Mouse (Mus musculus) heart, postnatal 14 days (tissue): ENCODE measurements around the gene Rpl23. TPM values are rescaled to one million over a fixed set of nuclear protein-coding genes. Genes with fewer than 3 reads are reported as not detected.
"Not testable (repeated sequence)": the region's sequence is repeated elsewhere in the genome, so short reads cannot be mapped to it uniquely, and the experiment has no call there.

Source experiments
- DNase-seq, 2 experiments: peaks; one replicate each; pipeline ENCODE4 v3.0.0; 2021 to 2022
- intact Hi-C: fragments of 180-260 bp; cut with DNase I; formaldehyde crosslinking; loops from one replicate; pipeline ENCODE4 v1.15.1; 2025
- total RNA-seq, 2 experiments: library from RNA; stranded (reverse); gene quantifications; 2 replicates each; pipeline ENCODE4 v1.2.3; 2021

Rpl23 gene
- total RNA-seq, 2 experiments from 2014 or later, result 503 to 533 TPM

DNA sequence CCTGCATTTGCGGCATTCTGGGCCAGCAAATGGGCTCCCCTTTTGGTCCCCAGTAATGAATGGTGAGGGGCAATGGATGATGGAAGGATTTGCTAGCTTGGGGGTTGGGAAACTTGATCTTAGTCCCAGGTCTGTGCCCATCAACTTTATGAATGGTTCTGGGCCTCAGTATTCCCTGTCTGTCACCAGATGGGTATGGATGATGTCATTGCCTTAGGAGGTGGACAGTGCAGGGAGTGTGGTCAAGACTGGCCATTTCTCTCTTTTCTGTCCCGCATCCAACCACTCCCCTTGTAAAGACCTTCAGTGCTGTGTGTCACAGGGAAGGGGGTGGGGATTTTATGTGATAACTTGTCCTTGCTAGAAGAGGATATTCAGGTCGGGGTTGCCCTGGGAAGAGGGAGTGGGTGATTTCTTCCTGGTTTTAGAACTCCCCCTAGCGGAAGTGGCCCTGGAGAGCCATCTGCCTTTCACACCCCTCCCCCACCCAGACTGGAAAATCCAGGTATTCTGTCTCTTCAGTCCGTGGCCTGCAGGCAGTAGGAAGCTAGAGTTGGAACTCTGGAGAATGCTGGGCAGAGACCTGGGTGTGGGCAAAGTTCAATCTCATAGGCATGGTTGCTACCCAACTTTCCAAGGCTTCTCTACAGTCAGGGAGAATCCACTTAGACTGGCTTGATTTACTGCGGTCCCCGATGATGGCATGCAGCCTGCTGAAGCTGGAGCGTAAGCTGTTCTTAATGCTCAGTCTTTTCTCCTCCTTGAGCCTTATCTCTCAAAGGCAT lies 19.4 kb upstream of the Rpl23 start:
- intact Hi-C loops, result loop anchor here (2.0 kb wide), 2 partner anchors 19 to 39 kb away; partner anchors contain the start of gene B230217C12Rik
- DNase-seq, result peak in 1 of 2 experiments; percentile 36

DNA sequence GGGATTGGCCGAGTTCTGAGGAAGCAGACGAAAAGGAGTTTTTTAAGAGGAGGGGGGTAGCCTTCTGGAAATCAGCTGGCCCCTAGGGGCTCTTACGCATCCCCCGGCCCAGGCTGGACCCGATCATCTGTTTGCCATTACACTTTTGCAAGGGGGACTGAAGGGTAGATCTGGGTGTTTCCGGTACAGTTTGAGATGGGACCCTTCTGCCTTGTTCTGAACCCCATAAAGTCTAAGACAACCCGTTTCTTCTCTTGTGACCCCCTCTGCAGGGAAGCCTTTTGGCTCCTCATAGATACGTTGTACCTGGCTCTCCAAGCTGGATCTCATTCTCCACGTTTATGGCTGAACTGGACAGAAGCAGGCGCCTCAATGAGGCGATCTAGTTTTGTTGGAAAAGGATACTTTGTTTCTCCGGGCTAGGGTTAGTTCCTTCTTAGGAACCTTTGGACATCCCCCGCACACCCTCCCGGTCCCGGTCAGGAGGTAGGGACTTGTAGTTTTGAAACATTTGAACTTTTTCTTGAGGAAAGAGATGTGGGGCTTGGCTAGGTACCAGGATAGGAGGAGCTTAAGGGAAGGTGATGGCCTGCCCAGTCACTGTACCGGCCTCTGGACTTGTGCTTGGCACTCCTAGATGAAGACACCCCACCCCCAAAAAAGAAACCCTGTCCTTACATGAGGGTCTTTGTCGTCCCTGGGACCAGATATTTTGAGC lies 18.6 kb upstream of the Rpl23 start:
- no peak for DNase-seq
- intact Hi-C loops, result loop anchor here (2.0 kb wide), 2 partner anchors 20 to 40 kb away; partner anchors contain the start of gene B230217C12Rik

DNA sequence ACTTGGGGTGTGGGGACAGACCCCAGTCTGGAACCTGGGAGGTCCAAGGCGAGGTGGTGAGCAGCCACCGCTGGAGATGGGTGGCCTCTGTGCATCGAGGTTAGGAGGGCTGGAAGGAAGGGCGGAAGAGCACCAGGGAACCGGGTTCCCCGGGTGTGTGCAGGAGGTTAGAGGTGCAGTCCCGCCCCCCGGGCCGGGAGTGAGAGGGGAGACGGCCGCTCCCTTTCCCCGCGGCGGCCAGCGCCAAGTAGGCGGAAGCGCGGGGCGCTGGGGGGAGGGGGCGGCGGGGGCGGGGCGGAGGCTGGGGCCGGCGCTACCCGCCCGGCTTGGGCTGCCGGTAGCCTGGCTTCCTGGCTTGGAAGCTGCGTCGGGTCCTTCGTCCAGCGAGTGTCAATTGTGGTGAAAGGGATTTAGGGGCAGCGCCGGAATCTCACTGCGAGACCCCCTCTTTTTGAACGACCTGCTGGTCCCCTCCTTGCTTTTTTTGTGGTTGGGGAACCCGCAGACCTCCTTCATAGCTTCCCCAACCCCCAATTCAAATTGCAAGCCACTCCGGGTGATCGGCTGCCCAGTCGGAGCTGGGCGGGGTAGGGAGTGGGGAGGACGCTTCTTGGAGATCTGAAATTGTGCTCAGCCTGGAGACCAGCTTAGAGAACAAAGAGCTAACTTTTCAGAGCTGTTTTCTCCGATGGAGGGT lies 17.9 kb upstream of the Rpl23 start:
- peak; percentile 82 to 87 for DNase-seq
- intact Hi-C loops, result loop anchor here (2.0 kb wide), 3 partner anchors 21 to 189 kb away; partner anchors contain the start of gene B230217C12Rik

- intact Hi-C loops, result loop anchor here (2.0 kb wide), 1 partner anchor 189 kb away; no protein-coding TSS in a partner anchor
- DNase-seq, result peak; percentile 89 to 90
These were observed 17.1 kb upstream of the Rpl23 start for GRCm38 (mm10) chr11:97799146-97799993.

GRCm38 (mm10) chr11:97798782-97799145 lies 16.5 kb upstream of the Rpl23 start, which contains the start of gene Lasp1:
Lasp1 (plus strand) TSS chr11:97799000.
- peak; percentile 83 to 88 for DNase-seq
- intact Hi-C loops, result loop anchor here (2.0 kb wide), 1 partner anchor 190 kb away; no protein-coding TSS in a partner anchor

DNA sequence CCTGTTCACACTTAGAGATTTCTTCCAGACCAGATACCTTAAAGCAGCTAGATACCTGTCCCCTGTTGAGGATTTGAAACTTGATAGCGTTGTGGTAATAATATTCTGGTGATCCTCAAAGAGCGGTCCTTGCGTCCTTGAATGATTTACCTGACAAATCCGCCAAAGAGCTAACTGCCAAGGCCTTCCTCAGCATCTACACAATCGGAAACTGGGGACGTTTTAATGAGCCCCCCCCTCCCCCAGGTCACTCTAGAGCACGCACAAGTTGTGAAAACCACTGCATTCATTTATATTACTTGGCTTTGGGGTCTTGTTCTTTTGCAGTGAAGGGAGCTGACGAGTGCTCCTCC lies 15.8 kb upstream of the Rpl23 start:
- intact Hi-C loops, result loop anchor here (2.0 kb wide), 1 partner anchor 191 kb away; no protein-coding TSS in a partner anchor
- no peak for DNase-seq

GRCm38 (mm10) chr11:97797369-97798082 lies 15.3 kb upstream of the Rpl23 start:
- no peak for DNase-seq

GRCm38 (mm10) chr11:97796910-97797309 lies 14.7 kb upstream of the Rpl23 start:
- peak; percentile 67 to 74 for DNase-seq
- intact Hi-C loops, result no loop called here

More at GRCm38 (mm10) chr11:97797369-97798082, 15.3 kb upstream of the Rpl23 start:
- intact Hi-C loops, result loop anchor here (2.0 kb wide), 1 partner anchor 191 kb away; no protein-coding TSS in a partner anchor

- intact Hi-C loops, result loop anchor here (1.0 kb wide), 1 partner anchor 90 kb away; no protein-coding TSS in a partner anchor
- DNase-seq, result peak in 1 of 2 experiments; percentile 70
These were observed 10.9 kb upstream of the Rpl23 start for GRCm38 (mm10) chr11:97793165-97793564.

DNA sequence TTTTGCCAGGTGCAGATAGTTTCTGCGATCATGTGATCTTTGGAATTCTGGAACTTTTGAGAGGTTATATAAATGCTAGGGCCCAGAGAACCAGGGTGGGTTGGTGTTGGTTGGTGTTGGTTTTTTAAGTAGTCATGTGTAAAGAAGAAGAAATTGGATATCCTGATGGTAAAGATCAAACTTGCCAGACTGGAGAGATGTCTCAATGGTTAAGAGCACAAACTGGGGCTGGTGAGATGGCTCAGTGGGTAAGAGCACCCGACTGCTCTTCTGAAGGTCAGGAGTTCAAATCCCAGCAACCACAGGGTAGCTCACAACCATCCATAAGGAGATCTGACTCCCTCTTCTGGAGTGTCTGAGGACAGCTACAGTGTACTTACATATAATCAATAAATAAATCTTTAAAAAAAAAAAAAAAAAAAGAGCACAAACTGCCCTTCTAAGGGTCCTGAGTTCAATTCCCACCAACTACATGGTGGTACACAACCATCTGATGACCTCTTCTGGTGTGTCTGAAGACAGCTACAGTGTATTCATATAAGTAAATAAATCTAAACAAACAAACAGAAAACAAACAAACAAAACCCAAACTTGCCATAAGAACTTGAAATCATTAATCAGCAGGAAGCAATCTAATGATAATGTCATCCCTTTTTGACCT lies 8.7 kb upstream of the Rpl23 start:
- intact Hi-C loops, DNase-seq: not testable (repeated sequence)

DNA sequence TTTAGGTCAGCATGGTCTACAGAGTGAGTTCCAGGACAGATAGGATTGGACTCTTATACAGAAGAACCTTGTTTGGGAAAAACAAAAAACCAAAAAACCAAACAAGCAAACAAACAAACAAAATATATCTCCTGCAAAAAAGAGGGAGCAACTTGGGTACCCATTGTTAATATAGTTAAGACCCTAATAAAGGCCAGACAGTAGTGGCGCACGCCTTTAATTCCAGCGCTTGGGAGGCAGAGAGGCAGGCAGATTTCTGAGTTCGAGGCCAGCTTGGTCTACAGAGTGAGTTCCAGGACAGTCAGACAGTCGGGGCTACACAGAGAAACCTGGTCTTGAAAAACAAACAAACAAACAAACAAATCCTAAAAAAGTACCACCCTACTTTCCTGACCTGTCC lies 7.5 kb upstream of the Rpl23 start:
- DNase-seq, result no peak
- intact Hi-C loops, result no loop called here

DNA sequence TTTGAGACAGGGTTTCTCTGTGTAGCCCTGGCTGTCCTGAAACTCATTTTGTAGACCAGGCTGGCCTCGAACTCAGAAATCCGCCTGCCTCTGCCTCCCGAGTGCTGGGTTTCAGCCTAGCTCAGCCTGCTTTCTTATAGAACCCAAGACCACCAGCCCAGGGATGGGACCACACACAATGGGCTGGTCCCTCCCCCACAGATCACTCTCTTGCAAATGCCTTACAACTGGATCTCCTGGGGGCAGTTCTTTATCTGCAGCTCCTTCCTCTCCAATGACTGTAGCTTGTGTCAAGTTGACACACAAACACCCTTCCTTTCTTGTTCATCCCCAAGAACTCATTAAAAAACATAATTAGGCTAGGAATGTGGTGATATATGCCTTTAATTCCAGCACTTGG lies 5.7 kb upstream of the Rpl23 start:
- intact Hi-C loops, result no loop called here
- DNase-seq, result no peak

GRCm38 (mm10) chr11:97782564-97782895 lies 293 bp upstream of the Rpl23 start:
- intact Hi-C loops, result loop anchor here (2.0 kb wide), 1 partner anchor 16 kb away; the partner anchor contains the start of gene Cwc25
- no peak for DNase-seq

- intact Hi-C loops, result no loop called here
- no peak for DNase-seq
These were observed 782 bp downstream of the Rpl23 start for GRCm38 (mm10) chr11:97781478-97781831.

GRCm38 (mm10) chr11:97779968-97780701 lies 2.1 kb downstream of the Rpl23 start:
- intact Hi-C loops, result no loop called here
- DNase-seq, result no peak

GRCm38 (mm10) chr11:97778918-97779317 lies 3.3 kb downstream of the Rpl23 start:
- DNase-seq, result no peak

DNA sequence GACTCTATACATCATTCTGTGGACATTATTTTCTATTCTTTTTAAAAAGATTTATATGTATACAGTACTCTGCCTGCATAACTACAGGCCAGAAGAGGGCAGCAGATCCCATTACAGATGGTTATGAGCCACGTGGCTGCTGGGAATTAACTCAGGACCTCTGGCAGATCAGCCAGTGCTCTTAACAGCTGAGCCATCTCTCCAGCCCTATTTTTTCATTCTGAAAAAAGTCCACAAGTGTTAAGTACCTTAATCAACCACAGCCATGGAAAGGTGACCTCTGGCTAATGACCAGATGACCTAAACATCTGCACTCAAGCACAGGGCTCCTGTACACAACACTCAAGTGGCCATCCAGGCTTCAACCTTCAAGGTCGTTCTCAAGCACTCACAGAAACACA lies 5.1 kb downstream of the Rpl23 start:
- intact Hi-C loops, result no loop called here

More at GRCm38 (mm10) chr11:97778918-97779317, 3.3 kb downstream of the Rpl23 start:
- intact Hi-C loops, result no loop called here

More for the DNA sequence above, 5.1 kb downstream of the Rpl23 start:
- DNase-seq, result peak in 1 of 2 experiments; percentile 30
